Mouse (Mus musculus) hindbrain, embryonic 15.5 days (tissue): ENCODE data around the gene Lypd9. TPM values are rescaled to one million over a fixed set of nuclear protein-coding genes. Genes with fewer than 3 reads are reported as not detected.

Source experiments
- ATAC-seq: fragments of 200-750 bp; cut with Nextera tagmentation; 2 replicates; pipeline ENCODE4 v1.8.0; 2017; ENCODE audit warnings: low read depth, moderate number of reproducible peaks, moderate TSS enrichment; ENCODE audit not compliant: low FRiP score
- H3K27ac ChIP-seq: fragments of 300-500 bp; sonication (generic); replicated peaks from 2 replicates; pipeline ENCODE4 v1.5.1; 2015; ENCODE audit warnings: mild to moderate bottlenecking, inconsistent platforms
- H3K27me3 ChIP-seq: fragments of 300-500 bp; sonication (generic); 2 replicates; pipeline ENCODE4 v1.6.1; 2015; ENCODE audit warnings: control low read depth, inconsistent platforms
- H3K36me3 ChIP-seq: fragments of 300-500 bp; sonication (generic); 2 replicates; pipeline ENCODE4 v1.6.1; 2015; ENCODE audit warnings: control low read depth, inconsistent platforms
- H3K4me1 ChIP-seq: fragments of 300-500 bp; sonication (generic); replicated peaks from 2 replicates; pipeline ENCODE4 v1.6.1; 2015; ENCODE audit warnings: control low read depth, inconsistent platforms
- H3K4me2 ChIP-seq: fragments of 300-500 bp; sonication (generic); 2 replicates; pipeline ENCODE4 v1.6.1; 2015; ENCODE audit warnings: moderate library complexity, mild to moderate bottlenecking, inconsistent platforms
- H3K4me3 ChIP-seq: fragments of 300-500 bp; sonication (generic); 2 replicates; pipeline ENCODE4 v1.5.1; 2015; ENCODE audit warnings: mild to moderate bottlenecking, inconsistent platforms
- H3K9ac ChIP-seq: fragments of 300-500 bp; sonication (generic); 2 replicates; pipeline ENCODE4 v1.6.1; 2015; ENCODE audit warnings: inconsistent platforms
- H3K9me3 ChIP-seq: fragments of 300-500 bp; sonication (generic); 2 replicates; pipeline ENCODE4 v1.6.1; 2016; ENCODE audit warnings: control low read depth, inconsistent platforms
- WGBS: fragments of 180-500 bp; shearing (Covaris S2); methylation state at CpG from one replicate; pipeline ENCODE4 v1.1.7; 2015; 5-methylcytosine and 5-hydroxymethylcytosine counted together
- polyA plus RNA-seq: library from polyadenylated mRNA; unstranded; fragments of >200 nt; fragmentation: Nextera tagmentation; extraction: Ambion mirVana; gene quantifications from 2 replicates; pipeline ENCODE4 v1.2.1, GENCODE M21; 2015

The Lypd9 gene
- polyA plus RNA-seq, 1 experiment from 2014 or later, result not detected

DNA sequence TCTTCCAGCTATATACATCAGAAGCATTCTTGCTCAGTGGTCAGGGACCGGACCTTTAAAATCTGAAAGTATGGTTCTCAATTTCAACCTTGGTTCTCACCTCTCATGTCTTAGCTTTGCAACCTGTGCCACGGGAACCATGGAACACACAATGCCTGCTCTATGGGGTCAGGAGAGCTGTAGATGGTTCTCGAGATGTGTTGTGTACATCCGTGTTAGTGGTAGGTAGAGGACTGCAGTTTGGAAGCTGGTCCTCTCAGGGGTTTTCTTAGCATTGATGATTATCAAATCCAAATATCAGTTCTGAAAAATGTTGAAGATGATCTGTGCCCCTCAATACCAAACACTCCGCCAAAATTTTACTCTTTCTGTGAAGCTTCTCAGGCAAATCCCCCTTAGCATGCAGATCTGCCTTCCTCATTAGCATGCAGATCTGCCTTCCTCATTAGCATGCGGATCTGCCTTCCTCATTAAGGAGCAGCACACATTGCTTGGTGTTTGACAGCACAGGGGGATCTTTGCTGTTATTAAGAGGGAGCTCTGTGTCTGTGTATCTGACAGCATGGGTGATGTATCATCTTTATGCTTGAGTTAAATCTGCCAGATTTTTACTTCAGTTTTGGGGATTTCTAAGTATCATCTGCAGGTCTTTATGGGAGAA, 52.6 kb downstream of the Lypd9 start:
- H3K36me3 ChIP-seq, result no peaks in the 10 kb centered on the region
- no peaks in the 10 kb centered on the region for H3K27me3 ChIP-seq
- ATAC-seq, result peak; percentile 77; the same call in 1 of the 2 replicates
- H3K4me1 ChIP-seq, result peaks cover 11% of the 10 kb centered on the region
- H3K4me2 ChIP-seq, result peak overlapping the region; percentile 11; the same call in 1 of the 2 replicates
- no peaks in the 10 kb centered on the region for H3K9me3 ChIP-seq
- WGBS, result 50% methylated on average over 6 of the region's 6 CpGs
- H3K4me3 ChIP-seq, result no peak overlapping the region
- H3K9ac ChIP-seq, result no peak overlapping the region
- H3K27ac ChIP-seq, result 0 out of 2 replicates have a peak overlapping the region, but pooled peaks have one; percentile 14

Other genes starting within 250 kb of the Lypd9 start
- not detected in 2 replicates for gene 4930438A08Rik, start 178.1 kb downstream of the Lypd9 start, polyA plus RNA-seq
- gene Zfp692, start 145.9 kb downstream of the Lypd9 start, polyA plus RNA-seq, result 30.2 and 30.8 TPM in 2 replicates
- 37.5 and 39.4 TPM in 2 replicates for gene Zfp672, start 122.6 kb downstream of the Lypd9 start, polyA plus RNA-seq
- 48.4 and 51.9 TPM in 2 replicates for gene Sh3bp5l, start 122.2 kb downstream of the Lypd9 start, polyA plus RNA-seq
- 0.39 TPM in 1 of 2 replicates, not detected in the other for gene Lypd8, start 73.9 kb downstream of the Lypd9 start, polyA plus RNA-seq
- gene 1810065E05Rik, start 31.8 kb downstream of the Lypd9 start, polyA plus RNA-seq, result not detected in 2 replicates
- gene Gm12253, start 20.4 kb downstream of the Lypd9 start, polyA plus RNA-seq, result not detected in 2 replicates
- not detected in 2 replicates for gene Olfr30, start 9.3 kb upstream of the Lypd9 start, polyA plus RNA-seq
- gene Olfr332, start 39.6 kb upstream of the Lypd9 start, polyA plus RNA-seq, result not detected in 2 replicates
- not detected in 2 replicates for gene Olfr331, start 49.6 kb upstream of the Lypd9 start, polyA plus RNA-seq
- gene Olfr330, start 81.9 kb upstream of the Lypd9 start, polyA plus RNA-seq, result not detected in 2 replicates
- not detected in 2 replicates for gene Olfr329-ps, start 93.5 kb upstream of the Lypd9 start, polyA plus RNA-seq
- 0.14 TPM in 1 of 2 replicates, not detected in the other for gene Olfr328, start 102.7 kb upstream of the Lypd9 start, polyA plus RNA-seq
- gene Olfr224, start 117.6 kb upstream of the Lypd9 start, polyA plus RNA-seq, result not detected in 2 replicates
- not detected in 2 replicates for gene Olfr325, start 124.8 kb upstream of the Lypd9 start, polyA plus RNA-seq
- gene Olfr324, start 142.2 kb upstream of the Lypd9 start, polyA plus RNA-seq, result 0.06 and 0.09 TPM in 2 replicates
- gene 2210407C18Rik, start 163.2 kb upstream of the Lypd9 start, polyA plus RNA-seq, result not detected in 2 replicates
- not detected in 2 replicates for gene Olfr323, start 177.6 kb upstream of the Lypd9 start, polyA plus RNA-seq
- 0.10 TPM in 1 of 2 replicates, not detected in the other for gene Trim58, start 187.5 kb upstream of the Lypd9 start, polyA plus RNA-seq
- gene Olfr322, start 205.9 kb upstream of the Lypd9 start, polyA plus RNA-seq, result not detected in 2 replicates
- not detected in 2 replicates for gene Olfr320, start 228.2 kb upstream of the Lypd9 start, polyA plus RNA-seq
- not detected in 2 replicates for gene Olfr319, start 246.2 kb upstream of the Lypd9 start, polyA plus RNA-seq